Mouse (Mus musculus) limb, embryonic 15.5 days (tissue): Measurements from ENCODE around the gene Gm2001. TPM values are rescaled to one million over a fixed set of nuclear protein-coding genes. Genes with fewer than 3 reads are reported as not detected.

Experiments used
- polyA plus RNA-seq: library from polyadenylated mRNA; unstranded; fragments of >200 nt; fragmentation: Nextera tagmentation; extraction: Ambion mirVana; gene quantifications from 2 replicates; pipeline ENCODE4 v1.2.1, GENCODE M21; 2015

Gm2001 gene
- polyA plus RNA-seq, 1 experiment from 2014 or later: not detected

Other genes with a start within 250 kb of the Gm2001 start
- not detected in 2 replicates for gene Oog1, start 239.7 kb downstream of the Gm2001 start, polyA plus RNA-seq
- not detected in 2 replicates for gene Gm4027, start 223.5 kb downstream of the Gm2001 start, polyA plus RNA-seq
- not detected in 2 replicates for gene Gm16381, start 197.7 kb downstream of the Gm2001 start, polyA plus RNA-seq
- not detected in 2 replicates for gene Gm21319, start 66.6 kb downstream of the Gm2001 start, polyA plus RNA-seq
- gene Gm21936, start 46.8 kb downstream of the Gm2001 start, polyA plus RNA-seq: not detected in 2 replicates
- not detected in 2 replicates for gene BB287469, start 25.8 kb downstream of the Gm2001 start, polyA plus RNA-seq
- gene Gm2016, start 31.7 kb upstream of the Gm2001 start, polyA plus RNA-seq: not detected in 2 replicates
- not detected in 2 replicates for gene Gm2022, start 53.0 kb upstream of the Gm2001 start, polyA plus RNA-seq
- gene Gm2035, start 77.5 kb upstream of the Gm2001 start, polyA plus RNA-seq: not detected in 2 replicates
- not detected in 2 replicates for gene Gm2042, start 111.7 kb upstream of the Gm2001 start, polyA plus RNA-seq
- gene Gm2075, start 169.5 kb upstream of the Gm2001 start, polyA plus RNA-seq: not detected in 2 replicates
- not detected in 2 replicates for gene Gm6803, start 176.4 kb upstream of the Gm2001 start, polyA plus RNA-seq
- gene Gm2056, start 184.7 kb upstream of the Gm2001 start, polyA plus RNA-seq: not detected in 2 replicates
- gene Gm16368, start 241.4 kb upstream of the Gm2001 start, polyA plus RNA-seq: not detected in 2 replicates